Comparison of ENCODE assay signal across 36 mouse cellular contexts in genomic region chr17:14928631-14929030, GRCm38 (mm10). TPM values are rescaled to one million over a fixed set of nuclear protein-coding genes. Genes with fewer than 3 reads are reported as not detected.
"Had no signal": no experiment of that assay in that cellular context is flagged by ENCODE, and none has a peak within 500 bp of the region (broad histone marks: within the 10 kb centered on the region; RNA-seq: fewer than 3 reads in every experiment).

No protein-coding gene starts in this region.

- H3K4me1 ChIP-seq: heart, embryonic 10.5 days; heart, embryonic 12.5 days; hindbrain, embryonic 10.5 days; hindbrain, embryonic 13.5 days; hindbrain, embryonic 15.5 days; intestine, embryonic 15.5 days; limb, embryonic 13.5 days; limb, embryonic 15.5 days; liver, embryonic 12.5 days had no signal

- H3K36me3 ChIP-seq: heart, embryonic 10.5 days; heart, embryonic 12.5 days; hindbrain, embryonic 10.5 days; hindbrain, embryonic 13.5 days; hindbrain, embryonic 15.5 days; intestine, embryonic 15.5 days; limb, embryonic 13.5 days; limb, embryonic 15.5 days; liver, embryonic 12.5 days had no signal

- H3K4me3 ChIP-seq: gastrocnemius, adult 2 months; heart, adult 2 months; heart, embryonic 10.5 days; heart, embryonic 12.5 days; hindbrain, embryonic 10.5 days; hindbrain, embryonic 13.5 days; hindbrain, embryonic 15.5 days; intestine, embryonic 15.5 days; layer of hippocampus, adult 2 months; left cerebral cortex, adult 2 months; limb, embryonic 13.5 days; limb, embryonic 15.5 days; liver, embryonic 12.5 days had no signal

- DNase-seq: gastrocnemius, adult 2 months; gastrocnemius, postnatal 10 days; heart, adult 2 months; heart, postnatal 10 days; heart, postnatal 4 days; kidney, adult 18-20 months; kidney, adult 8-10 months; kidney, postnatal 10 days; kidney, postnatal 25 days; kidney, postnatal 4 days had no signal

- H3K9ac ChIP-seq: heart, embryonic 12.5 days; hindbrain, embryonic 13.5 days; hindbrain, embryonic 15.5 days; intestine, embryonic 15.5 days; limb, embryonic 13.5 days; limb, embryonic 15.5 days; liver, embryonic 12.5 days; liver, embryonic 14.5 days had no signal

- H3K4me2 ChIP-seq: heart, embryonic 12.5 days; hindbrain, embryonic 13.5 days; hindbrain, embryonic 15.5 days; intestine, embryonic 15.5 days; limb, embryonic 13.5 days; limb, embryonic 15.5 days; liver, embryonic 12.5 days had no signal

- H3K9me3 ChIP-seq: heart, embryonic 10.5 days; heart, embryonic 12.5 days; hindbrain, embryonic 10.5 days; hindbrain, embryonic 13.5 days; hindbrain, embryonic 15.5 days; intestine, embryonic 15.5 days; limb, embryonic 13.5 days; limb, embryonic 15.5 days; liver, embryonic 12.5 days had no signal

- ATAC-seq: inflammation-experienced regulatory T-cells, adult 6 months; intestine, embryonic 15.5 days; intestine, postnatal 0 days; liver, embryonic 12.5 days had no signal

- H3K27ac ChIP-seq: gastrocnemius, adult 2 months; heart, adult 2 months; heart, embryonic 10.5 days; hindbrain, embryonic 10.5 days; hindbrain, embryonic 13.5 days; hindbrain, embryonic 15.5 days; intestine, embryonic 15.5 days; layer of hippocampus, adult 2 months; left cerebral cortex, adult 2 months; limb, embryonic 13.5 days; limb, embryonic 15.5 days; liver, embryonic 12.5 days; liver, embryonic 14.5 days had no signal

- H3K27me3 ChIP-seq: heart, embryonic 12.5 days; hindbrain, embryonic 13.5 days; hindbrain, embryonic 15.5 days; intestine, embryonic 15.5 days; limb, embryonic 13.5 days; limb, embryonic 15.5 days; liver, embryonic 12.5 days had no signal

RNA-seq across cellular contexts. Expression of gene Wdr27, which starts 14.3 kb away (rescaled TPM):
- total RNA-seq: granulocyte monocyte progenitor cell, adult 5-6 weeks had no signal

RNA-seq across cellular contexts. Expression of gene Gm3417, which starts 50.0 kb away (rescaled TPM):
- total RNA-seq: gastrocnemius, adult 2 months; gastrocnemius, postnatal 25 days; heart, adult 2 months; heart, postnatal 10 days; heart, postnatal 25 days; layer of hippocampus, postnatal 10 days; layer of hippocampus, postnatal 25 days; left cerebral cortex, adult 2 months; left cerebral cortex, postnatal 14 days; left cerebral cortex, postnatal 36 days; liver, adult 2 months had no signal
- polyA plus RNA-seq: frontal cortex, adult 2 months; heart, adult 2 months; heart, embryonic 12.5 days; heart, embryonic 14.5 days; hindbrain, embryonic 10.5 days; kidney, embryonic 14.5 days; kidney, embryonic 16.5 days; limb, embryonic 13.5 days; limb, embryonic 15.5 days had no signal
